Mouse (Mus musculus) layer of hippocampus, adult 2 months (tissue): Measurements from ENCODE around the gene Myt1l. TPM values are rescaled to one million over a fixed set of nuclear protein-coding genes. Genes with fewer than 3 reads are reported as not detected.
A peak's percentile ranks its signal among the peaks of the same experiment; 100 is the strongest.

Experiments
- DNase-seq, 2 experiments: peaks; one replicate each; pipeline ENCODE4 v3.0.0; 2022; ENCODE audit warnings: low spot score in 2 of 2
- H3K27ac ChIP-seq: fragments of 200-600 bp; 2 replicates; pipeline ENCODE4 v1.8.1; 2022
- H3K4me3 ChIP-seq: fragments of 200-600 bp; 2 replicates; pipeline ENCODE4 v1.8.1; 2022; ENCODE audit warnings: mild to moderate bottlenecking
- CTCF ChIP-seq: fragments of 200-600 bp; conservative IDR thresholded peaks from 2 replicates; pipeline ENCODE4 v1.8.1; 2022; ENCODE audit warnings: antibody characterized with exemption, mild to moderate bottlenecking, moderate library complexity
- total RNA-seq, 2 experiments: library from RNA; stranded (reverse); gene quantifications; 2 replicates each; pipeline ENCODE4 v1.2.3; 2021

Myt1l gene
- total RNA-seq, 2 experiments from 2014 or later, result 228 to 229 TPM

DNA sequence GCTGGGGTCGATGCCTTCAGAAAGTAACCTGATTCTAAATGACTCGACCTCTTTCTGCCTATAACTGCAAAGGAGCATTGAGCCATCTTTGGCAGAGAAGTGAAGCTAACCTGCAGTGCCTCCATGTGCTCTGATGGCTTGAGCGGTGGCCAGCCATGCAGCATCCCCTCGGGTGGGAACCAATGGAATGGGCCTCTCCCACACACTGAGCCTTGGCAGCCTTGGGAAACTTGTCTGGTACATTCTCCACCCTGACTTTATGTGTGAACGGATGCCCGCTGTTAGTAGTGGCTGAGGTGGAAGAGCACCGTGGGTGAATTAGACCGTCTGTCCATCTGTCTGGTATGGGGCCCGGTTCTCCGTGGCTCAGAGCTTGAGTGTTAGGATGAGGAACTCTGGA is 349.8 kb downstream of the Myt1l start:
- no peak overlapping the region for H3K4me3 ChIP-seq
- no peak for DNase-seq
- no peak for TF ChIP-seq CTCF
- H3K27ac ChIP-seq, result peak overlapping the region; percentile 88; the same call in 1 of the 2 replicates

DNA sequence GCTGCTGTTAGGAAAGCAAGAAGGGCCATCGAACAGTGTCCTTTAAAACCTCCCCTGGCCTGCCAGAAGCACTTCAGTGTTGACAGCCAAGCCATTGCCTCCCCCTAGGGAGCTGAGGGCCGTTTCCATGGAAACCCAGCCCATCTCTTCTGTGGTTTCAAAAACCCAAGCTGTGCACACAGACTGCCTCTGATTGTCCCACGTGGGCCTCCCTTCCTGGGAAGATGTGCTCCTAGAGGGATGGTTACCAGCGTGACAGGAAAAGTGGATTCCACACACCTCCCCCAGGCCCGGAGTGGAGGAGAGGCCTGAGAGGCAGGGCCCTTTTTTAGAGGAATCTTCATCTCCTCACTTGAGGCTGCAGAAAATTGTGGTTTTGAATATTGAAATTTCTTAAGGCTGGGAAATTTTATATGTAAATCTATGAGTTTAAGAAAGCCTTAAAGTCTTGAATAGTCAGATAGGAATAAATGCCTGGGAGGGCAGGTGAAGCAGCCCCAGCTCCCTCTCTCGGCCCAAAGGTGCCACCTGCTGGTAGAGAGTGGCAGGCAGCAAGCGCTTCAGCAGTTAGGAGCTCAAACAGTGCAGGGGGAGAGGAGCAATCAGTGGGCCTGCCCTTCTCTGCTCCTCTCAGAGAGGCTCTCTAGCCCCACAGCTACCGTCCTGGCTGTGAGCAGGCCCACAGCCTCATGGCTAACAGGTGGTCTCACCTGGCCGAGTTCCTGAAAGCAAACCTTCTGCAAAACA is 354.9 kb downstream of the Myt1l start:
- peak overlapping the region; percentile 88 for H3K27ac ChIP-seq
- DNase-seq, result peak; percentile 83 to 93
- peak; percentile 92 for TF ChIP-seq CTCF
- no peak overlapping the region for H3K4me3 ChIP-seq

DNA sequence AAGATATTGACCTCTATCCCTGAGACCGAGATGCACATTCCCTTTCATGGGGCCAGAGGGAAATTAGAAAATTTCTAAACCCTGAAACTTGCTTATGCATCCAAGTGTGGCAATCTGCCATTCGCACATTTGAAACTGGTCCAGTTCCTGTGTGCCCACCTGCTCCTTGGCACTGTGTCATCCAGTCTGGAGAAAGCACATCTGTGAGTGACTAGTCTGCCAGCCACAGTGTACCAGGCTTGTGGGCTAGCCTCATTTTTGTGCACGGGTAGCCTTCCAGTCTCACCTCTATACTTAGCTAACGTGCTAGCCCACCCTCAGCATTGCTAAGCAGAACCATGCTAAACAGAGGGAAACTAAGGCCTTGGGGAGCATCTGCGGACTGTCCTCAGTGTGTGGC is 356.2 kb downstream of the Myt1l start:
- DNase-seq, result peak; percentile 69 to 79
- Histone ChIP-seq H3K27ac (peak overlapping the region; percentile 88), H3K4me3 (no peak overlapping the region)
- TF ChIP-seq CTCF, result no peak

DNA sequence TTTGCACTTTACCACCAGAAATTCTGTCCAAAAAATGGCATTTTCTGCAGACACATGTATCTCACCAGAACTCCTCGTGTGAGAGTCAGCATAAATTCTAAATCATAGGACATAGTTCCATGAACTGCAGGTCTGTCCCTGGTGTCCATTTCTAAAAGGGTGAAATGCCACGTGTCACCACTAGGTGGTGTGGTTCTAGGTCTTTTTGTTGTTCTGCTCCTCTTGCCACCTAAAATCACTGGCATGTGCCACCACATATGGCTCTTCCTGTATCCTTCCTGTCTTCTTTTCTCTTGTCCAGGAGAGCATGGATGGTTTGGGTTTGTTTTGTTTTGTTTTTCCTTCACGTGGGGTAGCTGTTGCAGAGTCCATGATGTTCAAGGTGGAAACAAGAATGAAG is 366.5 kb downstream of the Myt1l start:
- peak; percentile 92 for TF ChIP-seq CTCF
- peak in 1 of 2 experiments; percentile 49 for DNase-seq
- peak overlapping the region; percentile 34 for H3K27ac ChIP-seq
- no peak overlapping the region for H3K4me3 ChIP-seq

DNA sequence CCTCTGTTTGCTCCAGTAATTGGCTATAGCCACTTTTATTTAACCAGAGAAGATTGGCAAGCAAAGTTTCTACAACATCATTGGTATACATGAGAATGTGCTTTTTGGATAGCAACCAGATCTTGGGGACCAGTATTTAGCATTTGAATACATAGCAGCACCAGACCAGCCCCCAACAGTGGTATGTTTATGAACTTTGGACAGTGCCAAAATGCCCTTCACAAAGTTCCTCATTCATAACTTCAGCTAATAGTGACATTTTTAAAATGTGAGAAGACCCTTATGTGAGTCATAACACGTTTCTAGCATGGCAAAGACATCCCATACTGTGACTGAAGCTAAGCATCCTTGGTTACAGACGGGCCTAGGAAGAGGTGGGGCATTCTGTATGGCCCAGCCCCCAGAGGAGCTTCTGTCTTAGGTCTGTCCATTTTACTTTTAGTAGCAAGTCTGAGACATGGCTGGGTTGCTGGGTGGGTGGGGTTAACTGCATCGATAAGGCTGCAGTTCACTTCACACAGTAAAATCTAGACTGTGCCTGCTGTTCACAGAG is 369.4 kb downstream of the Myt1l start:
- Histone ChIP-seq H3K27ac (peak overlapping the region; percentile 61; the same call in 1 of the 2 replicates), H3K4me3 (no peak overlapping the region)
- DNase-seq, result no peak
- TF ChIP-seq CTCF, result no peak

DNA sequence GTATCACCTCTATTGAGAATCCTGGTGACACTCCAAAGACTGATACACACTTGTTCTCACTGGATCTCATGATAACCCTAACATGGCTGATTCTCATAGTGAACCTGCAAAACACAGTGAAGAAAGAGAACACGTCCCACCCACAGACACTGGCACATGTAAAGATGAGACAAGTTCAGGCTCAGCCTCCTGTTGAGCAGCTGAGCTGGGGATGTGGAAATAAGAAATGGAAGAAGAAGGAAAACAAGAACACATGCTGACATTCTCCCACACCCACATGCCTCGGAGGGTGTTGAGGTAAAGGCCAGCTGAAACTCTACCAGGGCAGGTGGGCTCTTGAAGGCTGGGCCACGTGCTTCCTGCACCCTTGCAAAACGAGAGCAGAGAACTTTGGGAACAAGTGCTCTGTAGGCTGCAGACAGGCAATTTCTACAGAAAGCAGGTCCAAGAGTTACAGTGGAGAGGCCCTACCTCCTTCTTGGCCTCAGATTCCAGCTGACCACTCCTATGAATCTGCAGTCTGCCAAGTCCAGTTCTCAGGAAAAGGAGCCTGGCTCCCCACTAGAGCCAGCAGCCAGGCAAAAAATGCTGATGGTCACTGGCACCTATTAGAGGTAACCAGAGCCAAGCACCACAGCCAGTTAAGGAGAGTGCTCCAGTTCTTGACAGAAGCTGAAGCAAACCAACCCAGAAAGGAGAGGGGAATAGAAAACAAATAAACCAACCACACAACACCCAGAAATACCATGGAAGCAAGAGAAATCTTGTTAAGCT is 376.1 kb downstream of the Myt1l start:
- DNase-seq, result no peak
- Histone ChIP-seq H3K27ac (peak overlapping the region; percentile 66), H3K4me3 (no peak overlapping the region)
- TF ChIP-seq CTCF, result no peak

DNA sequence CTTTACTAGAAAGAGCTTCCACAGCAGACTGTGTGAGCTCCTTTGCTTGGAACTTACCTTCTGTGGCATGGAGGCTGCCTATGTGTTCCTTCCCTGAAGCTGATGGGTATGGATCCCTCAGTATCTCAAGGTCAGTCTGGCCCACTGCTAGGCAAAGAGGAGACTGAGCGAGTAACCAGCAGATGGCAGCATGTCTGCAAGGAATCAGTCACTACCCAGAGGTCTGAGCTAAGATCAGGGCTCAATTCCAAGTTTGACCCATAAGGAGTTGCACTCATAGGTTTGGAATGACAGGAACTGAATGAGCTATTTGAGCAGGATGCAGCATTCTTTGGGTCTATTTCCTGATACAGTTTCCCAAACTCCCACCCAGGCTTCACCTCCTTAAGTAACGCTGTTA is 378.9 kb downstream of the Myt1l start:
- H3K27ac ChIP-seq, result peak overlapping the region; percentile 66
- DNase-seq, result no peak

DNA sequence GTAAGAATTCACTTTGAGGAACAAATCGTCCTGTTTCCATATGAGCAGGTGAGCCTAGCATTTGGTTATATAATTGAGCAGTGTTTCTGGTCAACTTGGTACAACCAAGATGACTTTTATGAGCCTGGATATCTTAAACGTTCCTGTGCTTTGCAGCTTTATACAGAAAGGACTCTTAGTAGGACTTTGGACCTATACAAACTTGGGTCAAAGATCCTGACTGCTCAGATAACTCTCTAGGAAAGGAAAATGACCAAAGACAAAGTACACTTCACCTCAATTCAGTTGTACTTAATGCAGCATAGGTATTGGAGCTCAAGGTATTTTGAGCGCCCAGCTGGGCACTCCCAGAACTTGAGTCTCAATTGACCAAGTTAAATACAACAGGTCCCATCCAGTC is 388.0 kb downstream of the Myt1l start:
- TF ChIP-seq CTCF, result no peak

More for the DNA sequence above, 378.9 kb downstream of the Myt1l start:
- peak; percentile 78 for TF ChIP-seq CTCF
- H3K4me3 ChIP-seq, result no peak overlapping the region

DNA sequence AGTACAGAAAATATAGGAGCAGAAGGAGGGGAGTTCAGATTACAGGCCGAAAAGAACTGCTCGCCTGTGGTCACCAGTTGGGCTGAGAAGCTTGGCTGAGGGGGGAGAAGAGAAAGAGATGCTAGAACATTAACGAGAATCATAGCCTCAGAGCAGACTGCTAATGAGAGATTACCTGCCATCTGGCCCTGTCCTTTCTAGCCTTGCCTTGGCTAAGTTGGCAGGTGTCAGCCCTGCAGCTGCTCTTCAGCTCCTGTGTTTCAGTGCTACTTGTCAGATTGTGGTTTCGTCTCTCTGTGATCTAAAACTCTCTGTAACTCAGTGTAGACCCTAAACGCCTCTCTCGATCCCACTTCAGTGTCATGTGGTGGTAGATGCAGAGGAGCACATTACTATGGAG is 388.6 kb downstream of the Myt1l start:
- peak overlapping the region; percentile 5; the same call in 1 of the 2 replicates for H3K27ac ChIP-seq
- DNase-seq, result no peak
- H3K4me3 ChIP-seq, result no peak overlapping the region
- TF ChIP-seq CTCF, result no peak

More for the DNA sequence above, 388.0 kb downstream of the Myt1l start:
- Histone ChIP-seq H3K4me3 (no peak overlapping the region), H3K27ac (peak overlapping the region; percentile 48; the same call in 1 of the 2 replicates)
- DNase-seq, result no peak

DNA sequence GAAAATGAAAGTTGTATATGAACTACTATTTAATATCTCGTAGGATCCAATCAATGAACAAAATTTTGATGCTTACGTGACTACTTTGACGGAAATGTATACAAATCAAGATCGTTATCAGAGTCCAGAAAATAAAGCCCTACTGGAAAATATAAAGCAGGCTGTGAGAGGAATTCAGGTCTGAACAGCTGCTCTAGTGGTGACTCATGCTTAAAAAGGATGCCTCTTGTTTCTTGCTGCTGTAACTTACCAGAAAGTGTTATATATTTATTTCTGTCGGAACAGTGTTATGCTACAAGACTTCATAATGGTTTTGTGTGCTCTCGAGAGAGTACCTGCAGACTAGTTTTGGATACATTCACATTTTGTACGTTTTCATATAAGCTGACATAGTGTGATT is 392.1 kb downstream of the Myt1l start:
- Histone ChIP-seq H3K4me3 (no peak overlapping the region), H3K27ac (peak overlapping the region; percentile 32; the same call in 1 of the 2 replicates)
- no peak for DNase-seq
- TF ChIP-seq CTCF, result no peak

DNA sequence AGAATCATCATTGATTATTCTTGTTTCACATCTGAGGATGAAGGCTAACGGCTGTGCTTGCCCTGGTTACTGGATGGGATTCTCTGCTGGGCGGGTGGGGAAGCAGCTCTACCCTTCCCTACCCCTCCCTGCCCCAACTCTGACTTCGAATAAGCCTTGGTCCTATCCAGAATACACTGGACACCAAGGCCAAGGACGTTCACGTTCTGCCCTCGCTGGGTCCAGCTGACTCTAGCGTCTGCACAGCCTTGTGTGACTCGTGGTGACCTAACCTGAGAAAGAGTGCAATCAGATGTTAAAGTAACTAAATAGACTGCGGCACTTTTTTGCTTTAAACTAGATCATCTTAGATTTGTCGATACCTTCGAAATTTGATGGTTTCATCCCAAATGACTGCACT is 393.3 kb downstream of the Myt1l start:
- H3K27ac ChIP-seq, result no peak overlapping the region
- H3K4me3 ChIP-seq, result no peak overlapping the region
- TF ChIP-seq CTCF, result no peak
- no peak for DNase-seq

DNA sequence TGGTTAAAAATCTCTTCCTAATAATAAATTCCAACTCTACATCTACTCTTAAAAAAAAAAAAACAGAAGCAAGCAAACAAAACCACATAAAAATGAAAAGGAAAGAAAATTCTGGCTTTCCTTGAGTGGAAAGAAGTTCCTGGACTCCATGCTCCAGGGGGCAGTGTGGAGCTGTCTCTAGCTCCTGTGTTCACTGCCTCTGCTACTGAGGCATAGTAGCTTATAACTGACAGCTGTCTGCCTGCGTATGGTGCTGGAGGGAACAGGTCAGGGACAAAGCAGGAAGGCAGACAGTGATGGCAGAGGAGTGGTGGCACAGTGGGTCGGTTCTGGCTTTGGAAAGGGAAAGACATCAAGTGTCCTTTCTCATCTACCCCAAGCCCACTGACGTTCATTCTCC is 398.7 kb downstream of the Myt1l start:
- peak; percentile 69 to 74 for DNase-seq
- Histone ChIP-seq H3K4me3 (no peak overlapping the region), H3K27ac (peak overlapping the region; percentile 72)
- TF ChIP-seq CTCF, result peak; percentile 92

DNA sequence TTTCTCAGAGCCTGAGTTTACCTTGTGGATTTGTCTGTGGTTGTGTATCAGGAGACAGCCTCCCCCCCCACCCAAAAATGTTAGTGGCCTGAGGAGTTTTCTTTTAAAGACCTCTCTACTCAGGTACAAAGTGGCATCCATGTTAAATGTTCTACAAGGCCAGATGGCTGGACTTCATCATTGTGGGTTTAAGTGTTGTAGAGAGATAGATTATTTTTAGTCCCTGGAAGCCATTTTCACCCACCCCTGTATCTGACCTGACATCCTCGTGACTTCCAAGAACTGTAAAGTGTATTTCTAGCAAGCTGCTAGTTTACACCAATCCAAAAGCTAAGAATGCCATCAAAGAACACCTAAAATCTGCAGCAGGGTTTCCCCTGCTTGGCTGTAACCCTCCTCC is 402.4 kb downstream of the Myt1l start:
- TF ChIP-seq CTCF, result no peak
- Histone ChIP-seq H3K27ac (peak overlapping the region; percentile 36; the same call in 1 of the 2 replicates), H3K4me3 (no peak overlapping the region)
- no peak for DNase-seq
